Mouse (Mus musculus): ENCODE measurements around the gene Neto2. TPM values are rescaled to one million over a fixed set of nuclear protein-coding genes. Genes with fewer than 3 reads are reported as not detected.
"Not testable (repeated sequence)": the region's sequence is repeated elsewhere in the genome, so short reads cannot be mapped to it uniquely, and the experiment has no call there.

The Neto2 gene
- total RNA-seq (2021), result 1 to 10 TPM; 6.9 to 7.0 TPM
- long read RNA-seq, experiment 1, partial matches to known transcripts, result 0 of 2 reads
- long read RNA-seq, experiment 1, other reads (novel, unspliced or antisense), result 0 of 2 reads
- long read RNA-seq, experiment 2, full-length matches to known transcripts, result 1 of 2 reads
- long read RNA-seq, experiment 2, partial matches to known transcripts, result 1 of 2 reads
- long read RNA-seq, experiment 2, other reads (novel, unspliced or antisense), result 0 of 2 reads

- DNase-seq (ENCODE audit: low spot score in 2 of 2), result peak; percentile 28 to 30
These were observed at the start of gene Neto2 for GRCm38 (mm10) chr8:85700751-85701351. Gene Neto2, minus strand, starts transcription at chr8:85700924.

- DNase-seq (ENCODE audit: low spot score in 2 of 2), result no peak
These were observed 44.3 kb upstream of the Neto2 start for GRCm38 (mm10) chr8:85745053-85745452.

- no peak for DNase-seq (ENCODE audit: low spot score in 2 of 2)
These were observed 29.8 kb upstream of the Neto2 start for GRCm38 (mm10) chr8:85730545-85730944.

- no peak for DNase-seq (ENCODE audit: low spot score in 2 of 2)
These were observed 16.5 kb upstream of the Neto2 start for GRCm38 (mm10) chr8:85717271-85717670.

GRCm38 (mm10) chr8:85716696-85717095 lies 16.0 kb upstream of the Neto2 start:
- no peak for DNase-seq (ENCODE audit: low spot score in 2 of 2)

GRCm38 (mm10) chr8:85706988-85707387 lies 6.3 kb upstream of the Neto2 start:
- DNase-seq (ENCODE audit: low spot score in 2 of 2), result no peak

GRCm38 (mm10) chr8:85700101-85700750 lies 498 bp downstream of the Neto2 start:
- peak; percentile 34 to 37 for DNase-seq (ENCODE audit: low spot score in 2 of 2)

GRCm38 (mm10) chr8:85699051-85699450 lies 1.7 kb downstream of the Neto2 start:
- peak; percentile 13 to 29 for DNase-seq (ENCODE audit: low spot score in 2 of 2)

- no peak for DNase-seq (ENCODE audit: low spot score in 2 of 2)
These were observed 35.6 kb downstream of the Neto2 start for GRCm38 (mm10) chr8:85665146-85665545.

GRCm38 (mm10) chr8:85661995-85662394 lies 38.7 kb downstream of the Neto2 start:
- peak in 1 of 2 experiments; percentile 34 for DNase-seq (ENCODE audit: low spot score in 2 of 2)

- no peak for DNase-seq (ENCODE audit: low spot score in 2 of 2)
These were observed 49.5 kb downstream of the Neto2 start for GRCm38 (mm10) chr8:85651201-85651600.

- no peak for DNase-seq (ENCODE audit: low spot score in 2 of 2)
These were observed 52.2 kb downstream of the Neto2 start for GRCm38 (mm10) chr8:85648553-85648952.

- no peak for DNase-seq (ENCODE audit: low spot score in 2 of 2)
These were observed 55.6 kb downstream of the Neto2 start for GRCm38 (mm10) chr8:85644921-85645665.

GRCm38 (mm10) chr8:85624450-85624849 lies 76.3 kb downstream of the Neto2 start:
- no peak for DNase-seq (ENCODE audit: low spot score in 2 of 2)

- no peak for DNase-seq (ENCODE audit: low spot score in 2 of 2)
These were observed 77.5 kb downstream of the Neto2 start for GRCm38 (mm10) chr8:85623246-85623645.

GRCm38 (mm10) chr8:85618789-85619188 lies 81.9 kb downstream of the Neto2 start:
- DNase-seq (ENCODE audit: low spot score in 2 of 2), result no peak

- DNase-seq (ENCODE audit: low spot score in 2 of 2), result not testable (repeated sequence)
These were observed 83.6 kb downstream of the Neto2 start for GRCm38 (mm10) chr8:85617125-85617524.

GRCm38 (mm10) chr8:85608836-85609235 lies 91.9 kb downstream of the Neto2 start:
- no peak for DNase-seq (ENCODE audit: low spot score in 2 of 2)

GRCm38 (mm10) chr8:85607804-85608203 lies 92.9 kb downstream of the Neto2 start:
- DNase-seq (ENCODE audit: low spot score in 2 of 2), result no peak

- no peak for DNase-seq (ENCODE audit: low spot score in 2 of 2)
These were observed 93.8 kb downstream of the Neto2 start for GRCm38 (mm10) chr8:85606974-85607373.

GRCm38 (mm10) chr8:85606561-85606960 lies 94.2 kb downstream of the Neto2 start:
- DNase-seq (ENCODE audit: low spot score in 2 of 2), result no peak

- no peak for DNase-seq (ENCODE audit: low spot score in 2 of 2)
These were observed 96.5 kb downstream of the Neto2 start for GRCm38 (mm10) chr8:85604201-85604600.
